Mouse (Mus musculus): ENCODE data around the gene Mov10. TPM values are rescaled to one million over a fixed set of nuclear protein-coding genes. Genes with fewer than 3 reads are reported as not detected.
A peak's percentile ranks its signal among the peaks of the same experiment; 100 is the strongest.
"Not testable (repeated sequence)": the region's sequence is repeated elsewhere in the genome, so short reads cannot be mapped to it uniquely, and the experiment has no call there.

Gene Mov10
- total RNA-seq, 2 experiments from 2014 or later, result 2.4 to 13.9 TPM

DNA sequence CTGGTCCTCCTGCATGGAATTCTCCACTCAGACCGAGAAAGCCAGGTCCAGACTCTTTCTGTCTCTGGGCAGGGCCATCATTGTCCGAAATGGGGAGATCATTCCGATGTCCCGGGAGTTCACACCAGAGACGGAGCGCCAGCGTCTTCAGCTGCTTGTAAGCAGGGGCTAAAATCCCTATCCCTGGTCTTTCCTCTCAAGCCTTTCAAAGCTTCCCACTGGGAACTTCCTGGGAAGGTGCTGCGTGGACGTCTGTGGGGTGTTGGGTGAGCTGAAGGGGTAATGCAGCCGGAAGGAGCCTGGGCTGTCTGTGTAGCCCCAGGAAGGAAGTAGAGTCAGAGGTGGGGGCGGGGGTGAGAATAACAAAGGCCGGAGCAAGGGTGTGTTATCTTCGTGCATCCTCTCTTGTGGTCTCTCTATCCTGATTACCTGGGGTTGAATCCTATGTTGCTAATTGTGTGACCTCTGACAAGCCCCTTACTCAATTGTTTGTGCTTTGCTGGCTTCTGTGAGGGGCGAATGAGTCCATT, 34.3 kb downstream of the Mov10 start:
- ATAC-seq (replicated peaks; ENCODE audit: poor library complexity, severe bottlenecking), result no peak

DNA sequence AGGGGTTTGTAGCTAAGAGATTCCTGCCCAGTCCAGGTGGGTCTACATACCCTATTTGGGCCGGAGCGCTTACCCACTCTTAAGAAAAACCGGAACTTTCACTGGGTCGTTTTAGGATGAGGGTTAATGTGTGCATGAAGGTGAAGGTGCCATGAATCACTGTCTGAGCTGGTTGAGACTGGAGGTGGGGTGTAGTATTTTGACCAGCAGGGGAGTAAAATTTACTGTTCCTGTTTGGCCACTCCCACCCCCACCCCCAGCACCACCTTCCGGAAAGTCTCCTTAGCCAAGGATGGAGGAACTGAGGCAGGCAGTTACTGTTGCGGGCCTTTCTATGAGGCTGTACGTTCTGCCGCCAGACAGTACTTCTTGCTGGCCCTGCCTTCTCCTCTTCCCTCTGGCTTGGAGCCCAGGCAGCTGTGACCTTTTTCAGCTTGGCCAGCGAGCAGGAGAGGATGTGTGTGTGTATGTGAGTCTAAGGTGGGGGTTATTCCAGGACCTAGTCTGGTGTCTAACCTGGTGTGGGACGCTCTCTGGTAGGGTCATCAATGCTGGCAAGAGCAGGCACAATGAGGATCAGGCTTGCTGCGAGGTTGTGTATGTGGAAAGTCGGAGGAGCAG, 36.2 kb downstream of the Mov10 start:
- ATAC-seq (replicated peaks; ENCODE audit: poor library complexity, severe bottlenecking), result peak; percentile 26

DNA sequence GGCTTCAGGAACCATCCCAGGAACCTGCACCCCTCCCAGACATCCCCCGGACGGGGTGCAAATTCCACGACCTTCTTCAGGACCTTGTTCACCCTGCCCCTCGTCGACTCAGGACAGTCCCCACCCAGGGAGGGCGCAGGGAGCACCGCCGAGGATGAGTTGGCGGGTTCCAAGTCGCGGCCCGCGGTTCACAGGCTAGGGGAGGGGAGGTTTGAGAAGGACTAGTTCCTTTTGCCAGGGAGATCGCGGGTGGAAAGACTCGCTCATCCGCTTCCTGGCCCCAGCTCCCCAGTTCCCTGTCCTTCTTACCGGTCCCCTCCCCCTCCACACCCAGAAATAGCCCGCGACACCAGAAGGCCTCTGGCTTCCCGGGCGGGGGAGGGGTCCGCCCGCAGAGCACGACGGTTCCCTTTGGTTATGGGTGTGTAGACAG, 36.9 kb downstream of the Mov10 start, which contains the start of gene Fam19a3:
Fam19a3 (minus strand) TSS at position 370 of the 433 bp plus-strand sequence.
- ATAC-seq (replicated peaks; ENCODE audit: poor library complexity, severe bottlenecking), result peak; percentile 32

DNA sequence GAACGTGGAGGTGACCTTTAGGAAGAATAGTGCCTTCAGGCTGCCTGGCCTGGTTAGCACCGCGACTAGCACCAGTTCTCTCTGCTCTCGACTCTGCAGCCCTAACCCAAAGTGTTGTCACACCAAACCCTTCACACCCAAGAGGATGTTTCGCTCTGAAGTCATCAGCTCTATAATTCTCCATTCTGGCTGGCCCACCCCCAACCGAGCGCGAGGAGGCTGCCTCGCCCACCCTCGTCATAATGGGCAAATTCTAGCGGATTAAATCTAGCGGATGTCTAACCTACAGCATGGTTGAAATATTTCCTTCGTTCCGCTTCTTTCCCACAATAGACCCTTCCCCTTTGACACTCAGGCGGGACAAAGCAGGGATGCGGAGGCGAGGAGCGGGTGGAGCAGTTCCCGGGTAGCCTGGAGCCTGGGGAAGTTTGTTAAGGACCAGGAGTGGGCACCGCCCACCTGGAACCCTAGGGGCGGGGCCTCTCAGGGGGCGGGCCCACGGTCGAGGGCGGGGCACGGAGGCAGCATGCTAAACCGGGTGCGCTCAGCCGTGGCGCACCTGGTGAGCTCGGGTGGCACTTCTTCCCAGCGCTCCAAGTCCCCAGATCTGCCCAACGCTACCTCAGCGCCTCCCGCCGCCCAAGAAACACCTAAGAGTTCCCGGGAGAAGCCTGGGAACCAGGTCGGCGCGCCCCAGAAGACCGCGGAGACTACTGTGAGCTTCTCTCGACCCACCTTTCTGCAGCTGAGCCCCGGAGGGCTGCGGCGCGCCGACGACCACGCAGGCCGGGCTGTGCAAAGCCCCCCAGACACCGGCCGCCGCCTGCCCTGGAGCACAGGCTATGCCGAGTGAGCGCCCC, 37.6 kb downstream of the Mov10 start, which contains the start of gene Ppm1j:
Ppm1j (plus strand) TSS at position 496 of the 860 bp plus-strand sequence.
- ATAC-seq (replicated peaks; ENCODE audit: poor library complexity, severe bottlenecking), result peak; percentile 31

DNA sequence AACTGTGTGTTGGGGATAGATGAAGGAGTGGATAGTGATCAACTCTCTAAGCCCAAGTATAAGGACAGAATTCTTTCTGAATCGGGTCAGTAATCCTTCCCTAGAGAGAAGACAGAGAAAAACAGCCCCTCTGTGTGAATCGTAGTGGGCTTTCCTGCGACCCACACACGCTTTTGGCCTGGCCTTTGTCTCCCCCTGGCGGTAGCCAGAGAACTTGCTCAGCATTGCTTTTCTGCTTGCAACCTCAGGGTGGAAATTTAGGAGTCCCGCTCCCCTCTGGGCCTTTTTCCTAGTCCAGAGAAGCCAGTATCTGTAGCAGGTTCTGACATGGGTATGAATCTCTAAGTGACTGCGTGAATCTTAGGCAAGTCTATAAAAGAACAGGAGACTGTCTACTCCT, 38.4 kb downstream of the Mov10 start:
- ATAC-seq (replicated peaks; ENCODE audit: poor library complexity, severe bottlenecking), result peak; percentile 49; the same call in 1 of the 2 replicates

DNA sequence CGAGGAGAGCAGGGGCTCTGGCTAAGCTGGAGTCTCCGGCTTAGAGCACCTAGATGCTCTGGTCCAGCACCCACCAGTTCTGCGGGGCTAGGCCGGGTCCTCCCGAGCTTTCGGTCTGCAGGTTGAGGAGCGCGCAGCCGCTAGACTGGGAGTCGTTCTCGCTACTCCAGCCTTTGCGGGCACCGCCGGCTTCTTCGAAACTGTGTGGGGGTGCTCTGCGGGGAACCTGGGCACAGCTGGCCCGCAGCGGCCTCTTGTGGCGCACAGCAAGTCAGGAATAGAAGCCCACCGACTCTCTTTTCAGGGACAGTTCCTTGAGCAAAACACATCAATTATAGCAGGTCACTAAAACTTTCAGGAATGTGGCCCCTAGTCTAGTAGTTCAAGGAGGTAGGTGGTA, 41.0 kb downstream of the Mov10 start:
- ATAC-seq (replicated peaks; ENCODE audit: poor library complexity, severe bottlenecking), result 0 out of 2 replicates have a peak, but pooled peaks have one; percentile 21

DNA sequence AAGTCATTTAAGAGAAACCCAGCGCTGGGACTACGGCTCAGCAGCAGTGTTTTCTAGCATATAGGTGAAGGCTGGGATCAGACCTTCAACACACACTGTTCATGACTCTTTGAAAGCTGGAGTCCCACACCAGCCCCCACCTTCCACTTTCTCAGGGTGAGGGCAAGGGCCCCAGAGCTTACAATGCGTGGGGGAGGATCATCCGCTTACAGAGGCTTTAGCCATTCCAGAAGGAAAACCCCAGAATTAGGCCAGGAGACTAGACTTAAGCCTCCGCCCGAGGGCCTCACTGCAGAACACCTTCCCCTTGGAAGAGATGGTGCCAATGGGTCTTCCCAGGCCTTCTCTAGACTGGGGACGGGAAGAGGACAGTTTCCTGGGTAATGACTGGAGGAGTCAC, 45.1 kb downstream of the Mov10 start:
- ATAC-seq (replicated peaks; ENCODE audit: poor library complexity, severe bottlenecking), result no peak

DNA sequence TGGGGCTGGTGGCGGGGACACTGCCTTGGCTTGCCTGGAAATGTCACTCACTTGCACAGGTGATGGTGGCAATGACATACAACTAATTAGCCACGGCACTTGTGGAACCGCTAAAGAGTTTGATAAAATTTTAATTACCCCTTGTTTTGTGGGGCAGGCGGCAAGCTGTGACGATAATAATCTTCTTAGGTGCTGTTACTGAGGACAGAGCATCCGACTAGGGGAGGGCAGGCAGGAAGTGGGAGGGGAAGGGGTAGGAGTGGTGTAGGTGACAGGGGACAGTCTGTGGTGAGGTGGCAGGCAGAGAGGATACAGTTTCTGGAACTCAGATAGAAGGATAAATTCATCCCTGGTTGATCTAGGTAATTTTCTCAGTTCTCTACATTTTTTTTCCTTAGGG, 46.9 kb downstream of the Mov10 start:
- no peak for ATAC-seq (replicated peaks; ENCODE audit: poor library complexity, severe bottlenecking)

DNA sequence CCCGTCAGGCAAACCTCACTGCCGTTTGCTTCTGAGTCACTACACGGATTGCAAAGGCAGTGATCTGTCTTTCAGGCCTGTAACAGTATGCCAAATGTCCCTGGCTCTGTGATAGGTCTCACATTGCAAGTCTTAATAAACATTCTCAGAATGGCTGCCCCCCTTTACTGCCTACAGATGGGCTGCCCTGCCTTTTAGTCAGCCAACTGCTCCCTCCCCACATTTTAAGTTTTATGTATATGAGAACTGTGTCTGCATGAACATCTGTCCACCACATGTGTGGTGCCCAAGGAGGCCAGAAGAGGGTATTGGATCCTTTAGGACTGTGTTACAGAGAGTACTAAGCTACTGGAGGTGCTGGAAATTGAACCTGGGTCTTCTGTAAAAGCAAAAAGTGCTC, 47.4 kb downstream of the Mov10 start:
- no peak for ATAC-seq (replicated peaks; ENCODE audit: poor library complexity, severe bottlenecking)

DNA sequence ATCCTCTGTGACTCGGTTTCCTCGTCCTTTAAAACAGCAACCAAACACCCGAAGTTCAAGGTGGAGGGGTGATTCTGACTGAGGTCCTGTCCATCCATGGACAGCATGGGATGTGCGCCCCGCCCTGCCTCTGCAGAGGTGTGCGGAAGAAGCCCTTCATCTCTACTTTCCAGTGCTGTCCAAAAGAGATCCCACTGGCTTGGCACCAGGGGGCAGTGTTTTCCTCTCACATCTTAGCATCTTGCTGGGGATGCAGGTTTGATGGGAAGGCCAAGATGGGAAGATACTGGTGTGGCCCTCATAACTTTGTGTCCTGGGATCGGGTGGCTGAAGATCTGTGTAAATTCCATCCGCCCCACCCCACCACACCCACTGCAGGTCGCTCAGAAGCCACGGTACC, 48.3 kb downstream of the Mov10 start:
- ATAC-seq (replicated peaks; ENCODE audit: poor library complexity, severe bottlenecking), result no peak

DNA sequence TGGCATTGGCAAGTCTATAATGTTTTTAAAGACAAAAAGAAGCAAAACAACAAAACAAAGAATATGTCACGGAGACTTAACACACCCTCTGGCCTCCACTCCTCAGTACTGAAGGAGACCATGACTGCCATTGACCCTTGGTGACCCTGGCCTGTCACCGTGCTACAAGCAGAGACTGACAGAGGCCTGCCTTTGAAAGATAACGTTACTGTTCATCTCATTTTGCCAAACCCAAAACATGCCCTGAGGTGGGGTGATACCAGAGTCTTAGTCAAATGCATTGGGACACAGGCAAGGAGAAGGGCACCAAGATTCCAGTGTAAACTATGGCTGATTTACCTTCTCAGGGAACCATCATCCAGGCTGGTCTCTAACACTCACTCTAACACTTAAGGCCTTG, 49.2 kb downstream of the Mov10 start:
- ATAC-seq (replicated peaks; ENCODE audit: poor library complexity, severe bottlenecking), result no peak

DNA sequence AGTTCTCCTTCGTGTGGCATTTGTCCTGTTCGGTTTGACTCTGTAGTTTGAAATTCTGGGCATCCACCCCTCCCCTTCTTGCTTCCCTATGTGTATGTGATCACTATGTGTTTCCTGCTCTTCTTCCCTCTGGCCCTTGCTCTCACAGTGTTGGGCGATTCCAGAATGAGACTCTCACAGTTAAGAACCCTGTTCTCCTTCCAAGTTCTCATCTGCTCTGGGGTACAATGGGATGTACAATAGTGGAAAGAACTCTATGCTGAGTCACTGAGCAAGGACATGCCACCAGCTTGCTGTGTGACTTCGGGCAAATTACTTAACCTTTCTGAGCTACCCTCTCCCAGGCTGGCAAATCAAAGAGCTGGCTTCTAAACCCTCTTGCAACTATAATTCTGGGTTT, 50.6 kb downstream of the Mov10 start:
- no peak for ATAC-seq (replicated peaks; ENCODE audit: poor library complexity, severe bottlenecking)

DNA sequence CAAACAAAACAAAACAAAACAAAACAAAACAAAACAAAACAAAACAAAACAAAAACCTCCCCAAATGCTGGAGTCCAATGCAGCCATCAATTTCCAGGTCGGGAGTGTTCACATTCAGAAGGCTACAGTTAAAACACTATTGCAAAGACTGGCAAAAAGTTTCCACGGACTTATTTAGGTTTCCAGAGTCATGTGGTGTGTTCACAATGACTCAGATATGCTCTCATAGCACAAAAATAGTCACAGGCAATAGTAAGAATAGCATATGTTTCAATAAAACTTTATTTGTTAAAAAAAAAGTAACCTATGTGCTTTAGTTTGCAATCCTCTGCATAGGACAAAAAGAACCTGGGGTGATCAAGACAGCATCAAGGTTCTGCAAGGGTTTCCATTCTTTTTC, 51.2 kb downstream of the Mov10 start:
- no peak for ATAC-seq (replicated peaks; ENCODE audit: poor library complexity, severe bottlenecking)

DNA sequence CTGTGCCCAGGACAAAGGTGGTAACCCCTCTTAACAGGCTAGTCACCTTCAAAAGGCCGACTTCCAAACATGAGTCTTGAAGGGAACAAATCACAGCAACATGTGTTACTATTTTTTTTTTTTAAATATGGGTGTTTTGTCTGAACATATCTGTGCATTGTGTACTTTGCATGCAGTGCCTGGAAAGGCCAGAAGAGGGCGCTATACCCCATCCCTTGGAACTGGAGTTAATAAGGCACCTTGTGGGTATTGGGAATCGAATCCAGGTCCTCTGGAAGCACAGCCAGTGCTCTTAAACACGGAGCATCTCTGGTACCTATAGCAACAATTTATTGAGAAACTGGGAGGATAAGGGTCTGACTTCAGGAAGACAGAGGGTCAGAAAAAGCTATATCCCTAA, 53.3 kb downstream of the Mov10 start:
- peak; percentile 27; the same call in 1 of the 2 replicates for ATAC-seq (replicated peaks; ENCODE audit: poor library complexity, severe bottlenecking)

DNA sequence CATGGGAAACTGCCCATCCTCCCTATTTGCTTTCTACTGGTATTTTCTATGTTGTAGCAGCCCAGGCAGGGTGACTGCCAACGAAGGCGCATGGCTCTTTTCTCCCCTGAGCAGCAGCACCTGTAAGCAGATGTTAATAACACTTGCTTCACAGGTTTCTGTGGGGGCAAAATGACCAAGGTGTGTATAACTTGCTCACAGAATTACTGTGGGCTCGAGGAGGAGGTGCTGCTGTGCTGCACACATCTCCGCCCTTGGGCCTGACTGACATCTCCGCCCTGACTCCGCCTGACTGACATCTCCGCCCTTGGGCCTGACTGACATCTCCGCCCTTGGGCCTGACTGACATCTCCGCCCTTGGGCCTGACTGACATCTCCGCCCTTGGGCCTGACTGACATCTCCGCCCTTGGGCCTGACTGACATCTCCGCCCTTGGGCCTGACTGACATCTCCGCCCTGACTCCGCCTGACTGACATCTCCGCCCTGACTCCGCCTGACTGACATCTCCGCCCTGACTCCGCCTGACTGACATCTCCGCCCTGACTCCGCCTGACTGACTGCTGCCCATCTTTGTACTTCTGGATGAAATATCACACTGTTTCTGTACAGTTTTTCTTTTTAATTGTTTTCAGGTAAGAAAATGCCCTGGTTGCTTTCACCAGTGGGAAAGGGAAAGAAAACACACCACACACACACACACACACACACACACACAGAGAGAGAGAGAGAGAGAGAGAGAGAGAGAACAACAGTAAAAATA, 56.1 kb downstream of the Mov10 start:
- not testable (repeated sequence) for ATAC-seq (replicated peaks; ENCODE audit: poor library complexity, severe bottlenecking)

DNA sequence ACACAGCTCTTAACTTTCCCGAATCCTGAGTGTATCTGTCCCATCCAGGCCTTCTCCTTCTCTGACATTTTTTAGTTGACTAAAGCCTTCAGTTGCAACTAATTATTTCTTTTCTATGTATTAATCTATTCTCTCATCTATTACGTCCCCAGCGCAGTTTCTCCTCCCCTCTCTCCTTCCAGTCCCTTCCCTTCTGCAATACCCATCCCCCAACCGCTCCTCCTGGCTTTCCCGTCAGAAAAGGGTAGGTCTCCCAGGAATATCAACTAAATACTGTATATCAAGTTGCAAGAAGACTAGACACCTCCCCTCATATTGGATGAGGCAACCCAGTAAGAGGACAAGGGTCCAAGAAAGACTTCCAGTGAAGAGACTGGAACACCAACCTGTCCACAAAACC, 59.5 kb downstream of the Mov10 start:
- no peak for ATAC-seq (replicated peaks; ENCODE audit: poor library complexity, severe bottlenecking)

DNA sequence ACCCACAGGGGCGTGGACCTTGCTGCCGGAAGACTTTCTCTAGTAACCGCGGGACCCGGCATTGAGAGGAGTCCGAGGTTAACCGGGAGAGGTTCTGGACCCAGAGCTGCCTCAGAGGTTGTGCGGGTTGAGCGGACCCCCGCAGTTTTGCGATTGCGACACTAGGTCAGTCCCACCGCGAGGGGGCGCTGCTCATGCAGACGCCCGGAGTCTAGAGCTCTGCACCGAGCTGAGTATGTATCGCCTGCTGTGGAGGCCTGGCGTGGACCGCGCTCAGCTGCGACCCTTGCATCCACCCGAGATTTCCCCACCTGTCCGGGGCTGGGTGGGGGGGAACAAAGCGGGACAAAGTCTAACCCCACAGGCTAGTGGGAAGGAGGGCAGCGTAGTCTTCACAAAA, 60.0 kb downstream of the Mov10 start:
- peak; percentile 89 for ATAC-seq (replicated peaks; ENCODE audit: poor library complexity, severe bottlenecking)

DNA sequence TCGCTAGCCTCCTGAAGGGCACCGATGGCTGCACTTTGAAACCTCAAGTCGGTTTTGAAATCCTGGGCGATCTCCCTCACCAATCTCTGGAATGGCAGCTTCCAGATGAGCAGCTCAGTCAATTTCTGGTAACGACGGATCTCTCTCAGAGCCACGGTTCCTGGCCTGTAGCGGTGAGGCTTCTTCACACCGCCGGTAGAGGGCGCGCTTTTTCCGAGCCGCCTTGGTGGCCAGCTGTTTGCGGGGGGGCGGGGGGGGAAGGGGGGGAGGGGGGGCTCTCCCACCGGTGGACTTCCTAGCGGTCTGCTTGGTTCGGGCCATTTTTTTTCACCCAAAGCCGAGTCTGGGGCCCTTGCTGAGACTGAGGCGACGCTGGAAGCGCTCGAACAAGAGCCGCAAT, 65.5 kb downstream of the Mov10 start:
- peak; percentile 63 for ATAC-seq (replicated peaks; ENCODE audit: poor library complexity, severe bottlenecking)
